Mouse (Mus musculus) ES-Bruce4 (cell line): ENCODE data around the gene Rora. TPM values are rescaled to one million over a fixed set of nuclear protein-coding genes. Genes with fewer than 3 reads are reported as not detected.
A peak's percentile ranks its signal among the peaks of the same experiment; 100 is the strongest.

ENCODE experiments used
- H3K27ac ChIP-seq: 2 replicates; pipeline ENCODE4 v1.5.1; 2012; ENCODE audit warnings: low read length, inconsistent platforms; ENCODE audit not compliant: insufficient read depth
- H3K27me3 ChIP-seq: 2 replicates; pipeline ENCODE4 v1.6.1; 2012; ENCODE audit warnings: mild to moderate bottlenecking, low read length, inconsistent platforms; ENCODE audit not compliant: control insufficient read depth, poor library complexity, insufficient read depth, severe bottlenecking
- H3K36me3 ChIP-seq: 2 replicates; pipeline ENCODE4 v1.6.1; 2012; ENCODE audit warnings: inconsistent platforms, mild to moderate bottlenecking, low read length, moderate library complexity; ENCODE audit not compliant: control insufficient read depth, poor library complexity, insufficient read depth, severe bottlenecking
- H3K4me1 ChIP-seq: one replicate; pipeline ENCODE4 v1.8.1; 2011; ENCODE audit warnings: low read length; ENCODE audit not compliant: control insufficient read depth, insufficient read depth
- H3K4me3 ChIP-seq: 2 replicates; pipeline ENCODE4 v1.5.1; 2011; ENCODE audit warnings: low read depth, mild to moderate bottlenecking, low read length
- H3K9ac ChIP-seq: 2 replicates; pipeline ENCODE4 v1.6.1; 2012; ENCODE audit warnings: low read depth, mild to moderate bottlenecking, inconsistent platforms; ENCODE audit not compliant: poor library complexity, severe bottlenecking
- H3K9me3 ChIP-seq: replicated peaks from 2 replicates; pipeline ENCODE4 v1.6.1; 2012; ENCODE audit warnings: mild to moderate bottlenecking, low read length, inconsistent platforms; ENCODE audit not compliant: control insufficient read depth, poor library complexity, insufficient read depth, severe bottlenecking
- CTCF ChIP-seq: IDR thresholded peaks from one replicate; pipeline ENCODE4 v1.8.1; 2011; ENCODE audit warnings: low read depth, low read length
- EP300 ChIP-seq: IDR thresholded peaks from 2 replicates; pipeline ENCODE4 v1.6.1; 2011; ENCODE audit warnings: low read depth, low read length; ENCODE audit not compliant: insufficient read depth
- POLR2A ChIP-seq: IDR thresholded peaks from one replicate; pipeline ENCODE4 v1.8.1; 2011; ENCODE audit warnings: low read length; ENCODE audit not compliant: insufficient read depth
- polyA plus RNA-seq: library from polyadenylated mRNA; stranded (reverse); fragments of >200 nt; gene quantifications from 2 replicates; pipeline ENCODE4 v1.2.4, GENCODE M21; 2011; ENCODE audit warnings: low read depth; ENCODE audit not compliant: missing spikeins, insufficient read depth, insufficient read length

Gene Rora
- polyA plus RNA-seq, 1 experiment, result 3.6 TPM

GRCm38 (mm10) chr9:69394234-69394633, 740.6 kb downstream of the Rora start:
- Histone ChIP-seq H3K4me3 (no peak overlapping the region), H3K9ac (no peak overlapping the region), H3K4me1 (peaks cover 2% of the 10 kb centered on the region), H3K36me3 (no peaks in the 10 kb centered on the region), H3K27ac (no peak overlapping the region), H3K27me3 (no peaks in the 10 kb centered on the region), H3K9me3 (no peaks in the 10 kb centered on the region)
- TF ChIP-seq CTCF (no peak), POLR2A (no peak), EP300 (no peak)

DNA sequence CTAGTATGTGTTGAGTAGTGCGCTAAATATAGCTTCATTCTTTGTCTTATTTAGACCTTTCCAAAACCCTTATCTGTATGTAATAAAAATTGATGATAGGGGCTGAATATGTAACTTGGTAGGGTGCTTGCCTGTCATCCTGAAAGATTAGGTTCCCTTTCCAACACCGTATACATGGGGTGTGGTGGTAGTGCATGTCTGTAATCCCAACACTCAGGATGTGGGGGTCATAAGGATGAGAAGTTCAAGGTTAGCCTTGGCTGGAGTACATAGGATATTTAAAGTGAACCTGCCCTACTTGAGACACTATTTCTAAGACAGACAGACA, 743.8 kb downstream of the Rora start:
- Histone ChIP-seq H3K27me3 (no peaks in the 10 kb centered on the region), H3K27ac (no peak overlapping the region; the same call in 1 of the 2 replicates), H3K36me3 (no peaks in the 10 kb centered on the region; the same call in 1 of the 2 replicates), H3K9me3 (no peaks in the 10 kb centered on the region), H3K4me1 (no peaks in the 10 kb centered on the region), H3K4me3 (peak overlapping the region; percentile 89), H3K9ac (peak overlapping the region; percentile 99)
- TF ChIP-seq POLR2A, result no peak
- no peak for TF ChIP-seq EP300
- TF ChIP-seq CTCF, result no peak

DNA sequence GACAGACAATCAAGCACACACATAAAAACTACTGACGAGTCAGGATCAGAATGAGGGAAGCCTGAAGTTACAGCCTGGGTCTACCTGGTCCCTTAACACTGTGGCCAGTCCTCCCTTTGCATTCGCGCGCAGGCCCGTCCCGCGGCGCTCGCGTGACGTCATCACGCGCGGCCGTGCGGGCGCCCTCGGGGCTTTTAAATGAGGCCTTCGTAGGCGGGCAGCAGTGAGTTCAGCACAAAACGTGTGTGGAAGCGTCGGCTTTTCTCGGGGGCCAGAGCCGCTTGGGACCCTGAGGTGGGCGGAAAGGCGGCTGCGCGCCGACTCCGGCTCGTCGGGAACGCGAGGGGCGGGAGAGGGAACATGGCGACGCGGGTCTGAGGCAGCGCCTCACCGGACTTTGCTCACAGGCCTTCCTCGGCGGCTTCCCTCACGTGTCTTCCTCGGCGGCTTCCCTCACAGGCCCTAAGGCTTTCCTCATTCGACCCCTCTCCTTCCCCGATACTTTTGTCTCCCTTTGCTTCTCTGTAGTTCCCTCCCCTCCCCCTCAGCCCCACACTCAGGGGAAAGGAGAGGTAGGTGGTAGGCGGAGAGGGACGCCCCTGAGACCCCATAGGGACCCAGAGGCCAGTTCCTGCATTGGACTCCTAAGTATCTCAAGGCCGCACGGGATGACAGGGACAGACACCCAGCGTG, 744.3 kb downstream of the Rora start, which contains the start of gene Ice2:
TSS of gene Ice2 (plus strand) at position 147 of the 693 bp plus-strand sequence.
- Histone ChIP-seq H3K9me3 (no peaks in the 10 kb centered on the region), H3K4me1 (no peaks in the 10 kb centered on the region), H3K9ac (peak within 1 kb of the TSS; percentile 99), H3K27me3 (no peaks in the 10 kb centered on the region), H3K36me3 (no peaks in the 10 kb centered on the region; the same call in 1 of the 2 replicates), H3K27ac (no peak within 1 kb of the TSS; the same call in 1 of the 2 replicates), H3K4me3 (peak within 1 kb of the TSS; percentile 89)
- TF ChIP-seq EP300 (0 out of 2 replicates have a peak, but pooled peaks have one; percentile 5), CTCF (no peak), POLR2A (no peak)

GRCm38 (mm10) chr9:69398453-69398850, 744.9 kb downstream of the Rora start:
- Histone ChIP-seq H3K9ac (peak overlapping the region; percentile 99), H3K9me3 (no peaks in the 10 kb centered on the region), H3K4me3 (peak overlapping the region; percentile 89), H3K27me3 (no peaks in the 10 kb centered on the region), H3K27ac (no peak overlapping the region), H3K36me3 (no peaks in the 10 kb centered on the region; the same call in 1 of the 2 replicates), H3K4me1 (no peaks in the 10 kb centered on the region)
- no peak for TF ChIP-seq CTCF
- TF ChIP-seq POLR2A, result no peak
- TF ChIP-seq EP300, result no peak

DNA sequence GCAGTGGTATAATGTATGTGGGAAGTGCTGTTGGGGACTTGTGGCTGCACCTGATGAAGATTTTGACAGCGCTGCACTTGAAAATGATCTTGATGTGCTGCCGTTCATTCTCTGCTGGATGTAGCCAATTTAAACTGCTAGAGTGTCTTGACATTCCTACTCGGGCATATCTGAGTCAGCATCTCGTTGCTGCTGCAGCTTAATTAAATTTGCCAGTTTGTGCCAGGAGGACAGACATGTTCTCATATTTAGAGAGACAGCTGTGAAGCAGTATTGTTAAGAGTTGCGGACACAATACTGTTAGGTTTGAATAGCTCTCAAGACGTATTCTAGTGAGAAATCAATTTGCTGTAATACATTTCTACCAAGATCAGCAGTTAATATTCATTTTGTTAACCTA, 751.1 kb downstream of the Rora start:
- Histone ChIP-seq H3K27me3 (no peaks in the 10 kb centered on the region), H3K36me3 (no peaks in the 10 kb centered on the region; the same call in 1 of the 2 replicates), H3K9me3 (no peaks in the 10 kb centered on the region), H3K4me1 (no peaks in the 10 kb centered on the region), H3K9ac (no peak overlapping the region), H3K4me3 (no peak overlapping the region), H3K27ac (no peak overlapping the region)
- TF ChIP-seq EP300, result no peak
- TF ChIP-seq POLR2A, result no peak
- no peak for TF ChIP-seq CTCF

GRCm38 (mm10) chr9:69419476-69419875, 765.9 kb downstream of the Rora start:
- H3K36me3 ChIP-seq, result peaks cover 11% of the 10 kb centered on the region
- H3K9me3 ChIP-seq, result no peaks in the 10 kb centered on the region
- H3K4me3 ChIP-seq, result no peak overlapping the region
- no peaks in the 10 kb centered on the region for H3K27me3 ChIP-seq
- no peak overlapping the region for H3K27ac ChIP-seq
- H3K4me1 ChIP-seq, result no peaks in the 10 kb centered on the region
- TF ChIP-seq EP300 (no peak), CTCF (no peak), POLR2A (no peak)
- no peak overlapping the region for H3K9ac ChIP-seq
